Mouse (Mus musculus) colon, adult 2 months (tissue): ENCODE results near the gene Pde6b. TPM values are rescaled to one million over a fixed set of nuclear protein-coding genes. Genes with fewer than 3 reads are reported as not detected.

Experiments
- polyA plus RNA-seq: library from polyadenylated mRNA; depleted of rRNA; stranded (reverse); fragments of >200 nt; gene quantifications from 2 replicates; pipeline ENCODE4 v1.2.3, GENCODE M21; 2012; rRNA removed

Pde6b gene
- not detected in 2 replicates for polyA plus RNA-seq

GRCm38 (mm10) chr5:108388201-108388600 is at the start of gene Pde6b:
Gene Pde6b, plus strand, starts transcription at chr5:108388391.

GRCm38 (mm10) chr5:108367871-108368332 is 20.3 kb upstream of the Pde6b start, which contains the start of gene Gm42517:
Gene Gm42517, minus strand, starts transcription at chr5:108367922.

GRCm38 (mm10) chr5:108433804-108434587 is 45.8 kb downstream of the Pde6b start, which contains the start of gene Atp5k:
Gene Atp5k, minus strand, starts transcription at chr5:108434448.

GRCm38 (mm10) chr5:108448785-108449668 is 60.8 kb downstream of the Pde6b start, which contains the start of gene Mfsd7a:
Gene Mfsd7a, minus strand, starts transcription at chr5:108448891.

DNA sequence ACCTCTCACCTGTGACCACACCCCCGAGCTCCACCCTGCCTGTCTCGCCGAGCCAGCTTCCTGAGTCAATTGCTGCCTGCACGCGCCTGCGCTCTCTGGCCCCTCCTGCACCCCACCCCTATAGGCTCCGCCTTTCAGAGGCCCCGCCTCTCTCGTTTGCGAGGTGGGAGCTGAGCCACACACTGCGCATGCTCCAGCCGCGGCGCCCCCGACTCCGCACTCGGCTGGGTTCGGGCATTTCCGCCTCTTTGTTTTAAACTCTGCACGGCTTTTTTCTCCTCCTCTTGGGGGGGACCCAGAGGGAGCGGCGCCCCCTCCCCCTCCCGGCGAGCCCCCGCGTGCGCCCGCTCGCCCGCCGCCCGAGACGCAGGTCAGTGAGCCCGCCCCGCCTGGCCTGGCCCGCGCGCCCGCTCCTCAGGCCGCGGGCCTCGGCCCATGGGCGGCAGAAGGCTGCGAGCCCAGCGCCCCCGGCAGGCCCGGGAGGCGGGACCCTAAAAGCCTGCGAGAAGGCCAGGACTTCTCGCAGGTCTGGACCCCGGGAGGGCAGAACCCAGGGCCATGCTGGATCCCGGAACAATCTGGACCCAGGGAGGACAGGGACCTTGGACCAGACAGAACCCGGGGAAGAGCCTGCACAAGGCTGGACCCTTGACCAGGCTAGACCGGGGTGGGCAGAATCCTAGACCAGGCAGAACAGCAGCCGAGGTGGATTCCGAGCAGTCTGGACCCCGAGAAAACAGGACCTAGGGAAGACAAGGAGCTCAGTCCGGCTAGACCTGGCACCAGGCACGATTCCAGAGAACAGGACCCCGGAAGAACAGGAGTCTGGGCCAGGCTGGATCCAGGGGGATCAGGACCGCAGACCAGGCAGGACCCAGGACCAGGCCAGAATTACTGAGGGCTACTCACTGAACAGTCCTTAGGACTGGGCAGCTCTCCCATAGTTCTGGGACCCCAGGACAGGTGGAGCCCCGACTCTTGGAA is 73.2 kb downstream of the Pde6b start, which contains the start of gene Pcgf3:
TSS of gene Pcgf3 (plus strand) at position 151 of the 984 bp plus-strand sequence.

Other genes starting within 250 kb of the Pde6b start
- gene Dr1, start 119.5 kb upstream of the Pde6b start, polyA plus RNA-seq = 16.5 and 19.6 TPM in 2 replicates
- gene Pigg, start 75.8 kb upstream of the Pde6b start, polyA plus RNA-seq = 5.3 and 7.8 TPM in 2 replicates
- 2.1 and 2.5 TPM in 2 replicates for gene Gm42517, start 20.5 kb upstream of the Pde6b start, polyA plus RNA-seq
- 56.9 and 60.5 TPM in 2 replicates for gene Atp5k, start 46.1 kb downstream of the Pde6b start, polyA plus RNA-seq
- gene Mfsd7a, start 60.5 kb downstream of the Pde6b start, polyA plus RNA-seq = 18.9 and 22.7 TPM in 2 replicates
- 8.4 and 8.8 TPM in 2 replicates for gene Pcgf3, start 72.8 kb downstream of the Pde6b start, polyA plus RNA-seq
- 0.57 and 1.0 TPM in 2 replicates for gene Cplx1, start 161.6 kb downstream of the Pde6b start, polyA plus RNA-seq
- gene Gak, start 241.4 kb downstream of the Pde6b start, polyA plus RNA-seq = 143 and 144 TPM in 2 replicates
- gene Tmem175, start 241.4 kb downstream of the Pde6b start, polyA plus RNA-seq = 25.3 and 35.8 TPM in 2 replicates